Mouse (Mus musculus) liver, adult 2 months (tissue): ENCODE measurements around the gene Phf19. TPM values are rescaled to one million over a fixed set of nuclear protein-coding genes. Genes with fewer than 3 reads are reported as not detected.

Experiments used
- DNase-seq: peaks from one replicate; pipeline ENCODE4 v3.0.0-alpha.2; 2011; ENCODE audit warnings: low read depth, low spot score; ENCODE audit errors: extremely low read depth
- H3K27ac ChIP-seq: fragments of 200-500 bp; replicated peaks from 2 replicates; pipeline ENCODE4 v1.5.1; 2012; ENCODE audit warnings: low read depth, mild to moderate bottlenecking, control low read depth, inconsistent platforms, low read length; ENCODE audit not compliant: insufficient read depth
- H3K27me3 ChIP-seq: fragments of 200-500 bp; 2 replicates; pipeline ENCODE4 v1.6.1; 2012; ENCODE audit warnings: mild to moderate bottlenecking, moderate library complexity, low read length, inconsistent platforms; ENCODE audit not compliant: control insufficient read depth, insufficient read depth
- H3K36me3 ChIP-seq: fragments of 200-500 bp; 2 replicates; pipeline ENCODE4 v1.6.1; 2012; ENCODE audit warnings: low read length, inconsistent platforms; ENCODE audit not compliant: control insufficient read depth, insufficient read depth
- H3K4me1 ChIP-seq: fragments of 200-500 bp; 2 replicates; pipeline ENCODE4 v1.6.1; 2011; ENCODE audit warnings: low read length; ENCODE audit not compliant: control insufficient read depth, insufficient read depth
- H3K4me3 ChIP-seq: fragments of 200-500 bp; 2 replicates; pipeline ENCODE4 v1.5.1; 2011; ENCODE audit warnings: low read depth, mild to moderate bottlenecking, control low read depth, low read length, moderate library complexity; ENCODE audit not compliant: insufficient read depth
- H3K79me2 ChIP-seq: fragments of 200-500 bp; 2 replicates; pipeline ENCODE4 v1.6.1; 2012; ENCODE audit warnings: inconsistent platforms, mild to moderate bottlenecking, low read length, moderate library complexity; ENCODE audit not compliant: control insufficient read depth, insufficient read depth
- H3K9ac ChIP-seq: fragments of 200-500 bp; 2 replicates; pipeline ENCODE4 v1.6.1; 2012; ENCODE audit warnings: low read depth, mild to moderate bottlenecking, control low read depth, inconsistent platforms, low read length
- CTCF ChIP-seq: fragments of 200-500 bp; IDR thresholded peaks from 2 replicates; pipeline ENCODE4 v1.5.1; 2011; ENCODE audit warnings: low read depth, low read length, control low read depth
- POLR2A ChIP-seq: fragments of 200-500 bp; IDR thresholded peaks from 2 replicates; pipeline ENCODE4 v1.6.1; 2011; ENCODE audit warnings: low read length, control low read depth; ENCODE audit not compliant: insufficient read depth; ENCODE audit errors: extremely low read depth
- WGBS: fragments of 180-500 bp; shearing (Covaris S2); methylation state at CpG from one replicate; pipeline ENCODE4 v1.1.7; 2018; 5-methylcytosine and 5-hydroxymethylcytosine counted together
- polyA plus RNA-seq: library from polyadenylated mRNA; depleted of rRNA; stranded (reverse); fragments of >200 nt; gene quantifications from 2 replicates; pipeline ENCODE4 v1.2.3, GENCODE M21; 2012; rRNA removed
- total RNA-seq: library from RNA; depleted of rRNA; stranded (reverse); fragments of >200 nt; gene quantifications from 2 replicates; pipeline ENCODE4 v1.2.3, GENCODE M21; 2014; rRNA removed

The Phf19 gene
- total and polyA plus RNA-seq, 2 experiments = 0.21 to 0.55 TPM

DNA sequence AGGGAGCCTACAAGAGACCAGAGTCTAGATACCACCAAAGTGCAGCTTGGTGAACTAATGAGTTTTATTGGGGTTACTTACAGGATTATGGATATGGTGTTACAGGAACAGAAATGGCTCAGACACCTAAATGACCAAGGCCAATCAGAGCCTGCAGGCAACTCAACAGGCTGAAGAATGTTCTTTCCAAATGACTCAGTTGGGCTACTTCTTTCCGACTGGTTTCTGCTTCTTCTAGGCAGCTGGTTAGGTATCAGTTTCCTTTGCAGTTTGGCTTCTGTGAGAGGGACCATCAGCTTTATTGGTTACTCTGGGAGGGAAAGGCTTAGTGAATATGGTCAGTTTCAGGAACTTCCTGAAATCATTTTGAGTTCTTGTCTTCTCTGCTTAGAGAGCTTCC, 66.1 kb downstream of the Phf19 start:
- Histone ChIP-seq H3K36me3 (peaks cover 13% of the 10 kb centered on the region), H3K79me2 (no peaks in the 10 kb centered on the region), H3K27ac (no peak overlapping the region), H3K27me3 (no peaks in the 10 kb centered on the region), H3K9ac (no peak overlapping the region), H3K4me3 (no peak overlapping the region), H3K4me1 (no peaks in the 10 kb centered on the region)
- no peak for DNase-seq
- TF ChIP-seq POLR2A = no peak
- no peak for TF ChIP-seq CTCF
- WGBS = 91% methylated on average over 1 of the region's 1 CpGs

Other genes with a start within 250 kb of the Phf19 start
- gene Gapvd1, start 158.8 kb downstream of the Phf19 start, total RNA-seq = 32.4 and 37.1 TPM in 2 replicates
- 9.2 and 10.6 TPM in 2 replicates for gene Gapvd1, start 158.8 kb downstream of the Phf19 start, polyA plus RNA-seq
- gene Hspa5, start 142.1 kb downstream of the Phf19 start, total RNA-seq = 843 and 1,003 TPM in 2 replicates
- 1,344 and 1,475 TPM in 2 replicates for gene Hspa5, start 142.1 kb downstream of the Phf19 start, polyA plus RNA-seq
- gene Rabepk, start 114.1 kb downstream of the Phf19 start, total RNA-seq = 12.1 and 14.8 TPM in 2 replicates
- 12.7 and 14.7 TPM in 2 replicates for gene Rabepk, start 114.1 kb downstream of the Phf19 start, polyA plus RNA-seq
- gene Fbxw2, start 87.7 kb downstream of the Phf19 start, total RNA-seq = 49.9 and 51.9 TPM in 2 replicates
- gene Fbxw2, start 87.7 kb downstream of the Phf19 start, polyA plus RNA-seq = 24.2 and 28.1 TPM in 2 replicates
- gene Gm34653, start 81.0 kb downstream of the Phf19 start, total RNA-seq = 0.09 and 0.13 TPM in 2 replicates
- not detected in 2 replicates for gene Gm34653, start 81.0 kb downstream of the Phf19 start, polyA plus RNA-seq
- gene Cutal, start 39.6 kb downstream of the Phf19 start, total RNA-seq = 48.2 and 48.6 TPM in 2 replicates
- 341 and 358 TPM in 2 replicates for gene Cutal, start 39.6 kb downstream of the Phf19 start, polyA plus RNA-seq
- 31.1 and 32.7 TPM in 2 replicates for gene Psmd5, start 39.1 kb downstream of the Phf19 start, total RNA-seq
- gene Psmd5, start 39.1 kb downstream of the Phf19 start, polyA plus RNA-seq = 15.1 and 18.1 TPM in 2 replicates
- 0.55 and 1.2 TPM in 2 replicates for gene Traf1, start 47.7 kb upstream of the Phf19 start, total RNA-seq
- 0.75 and 1.2 TPM in 2 replicates for gene Traf1, start 47.7 kb upstream of the Phf19 start, polyA plus RNA-seq
- 567 and 594 TPM in 2 replicates for gene Hc, start 147.4 kb upstream of the Phf19 start, total RNA-seq
- gene Hc, start 147.4 kb upstream of the Phf19 start, polyA plus RNA-seq = 121 and 139 TPM in 2 replicates
- 471 and 592 TPM in 2 replicates for gene AI182371, start 187.5 kb upstream of the Phf19 start, total RNA-seq
- gene AI182371, start 187.5 kb upstream of the Phf19 start, polyA plus RNA-seq = 124 and 129 TPM in 2 replicates
- gene Cntrl, start 195.5 kb upstream of the Phf19 start, total RNA-seq = 13.0 and 22.8 TPM in 2 replicates
- gene Cntrl, start 195.5 kb upstream of the Phf19 start, polyA plus RNA-seq = 4.9 and 6.1 TPM in 2 replicates